Mouse (Mus musculus): ENCODE measurements around the gene Srrm4.

DNA sequence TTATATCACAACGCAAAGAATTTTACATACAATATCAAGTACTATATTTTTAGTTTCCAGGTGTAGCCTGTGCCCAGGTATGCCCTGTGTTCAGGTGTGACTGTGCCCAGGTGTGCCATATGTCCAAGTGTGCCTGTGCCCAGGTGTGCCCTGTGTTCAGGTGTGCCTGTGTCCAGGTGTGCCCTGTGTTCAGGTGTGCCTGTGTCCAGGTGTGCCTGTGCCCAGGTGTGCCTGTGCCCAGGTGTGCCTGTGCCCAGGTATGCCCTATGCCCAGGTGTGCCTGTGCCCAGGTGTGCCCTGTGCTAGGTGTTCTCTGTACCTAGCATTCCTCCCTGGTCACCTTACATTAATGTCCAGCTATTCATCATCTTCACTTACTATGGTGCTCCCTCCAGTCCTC, 185.7 kb downstream of the Srrm4 start:
- TF ChIP-seq CTCF (IDR thresholded peaks at IDR 0.05; ENCODE audit: low read depth, low read length) (no peak), POLR2A (IDR thresholded peaks at IDR 0.05; ENCODE audit: extremely low read depth, insufficient read depth, low read length) (no peak)

Measured in liver, adult 2 months (tissue).